Comparison of ENCODE assay signal across 22 mouse cellular contexts in genomic region chr10:119295740-119296139, GRCm38 (mm10). TPM values are rescaled to one million over a fixed set of nuclear protein-coding genes. Genes with fewer than 3 reads are reported as not detected.
A peak's percentile ranks its signal among the peaks of the same experiment; 100 is the strongest.
DNase-seq lines count a peak whose midpoint lies in the region; TF ChIP-seq lines count a peak whose summit lies in the region.
"Had no signal": no experiment of that assay in that cellular context is flagged by ENCODE, and none has a peak within 500 bp of the region (broad histone marks: within the 10 kb centered on the region; RNA-seq: fewer than 3 reads in every experiment).

No protein-coding gene starts in this region.

- TF ChIP-seq POLR2A in thymus, adult 2 months (IDR thresholded peaks at IDR 0.05; ENCODE audit: control insufficient read depth, extremely low read depth, insufficient read depth, low read length, poor library complexity) = no peak

- 89% methylated on average over 11 of the region's 11 CpGs for WGBS in thymus, adult 2 months
- 93% methylated on average over 11 of the region's 11 CpGs for WGBS in forebrain, embryonic 10.5 days

- no peaks in the 10 kb centered on the region for H3K9me3 ChIP-seq in forebrain, embryonic 10.5 days
- H3K9me3 ChIP-seq: hindbrain, embryonic 10.5 days; limb, embryonic 13.5 days; liver, embryonic 13.5 days; midbrain, embryonic 13.5 days; neural tube, embryonic 13.5 days had no signal

- H3K4me1 ChIP-seq in thymus, adult 2 months (replicated peaks; ENCODE audit: control insufficient read depth, insufficient read depth, low read length) = peaks cover 5% of the 10 kb centered on the region; the same call in 1 of the 2 replicates
- H3K4me1 ChIP-seq in forebrain, embryonic 10.5 days = no peaks in the 10 kb centered on the region
- H3K4me1 ChIP-seq: hindbrain, embryonic 10.5 days; limb, embryonic 13.5 days; liver, embryonic 13.5 days; megakaryocyte, embryonic 14.5 days; neural tube, embryonic 13.5 days had no signal

- no peaks in the 10 kb centered on the region for H3K27me3 ChIP-seq in thymus, adult 2 months (ENCODE audit: control insufficient read depth, insufficient read depth, low read length)
- no peaks in the 10 kb centered on the region for H3K27me3 ChIP-seq in forebrain, embryonic 10.5 days (ENCODE audit: poor library complexity, severe bottlenecking)
- H3K27me3 ChIP-seq: limb, embryonic 13.5 days; liver, embryonic 13.5 days; megakaryocyte, embryonic 14.5 days; midbrain, embryonic 13.5 days; neural tube, embryonic 13.5 days had no signal

- no peak overlapping the region for H3K27ac ChIP-seq in thymus, adult 2 months (ENCODE audit: control insufficient read depth, insufficient read depth, low read length)
- H3K27ac ChIP-seq in forebrain, embryonic 10.5 days = no peak overlapping the region
- H3K27ac ChIP-seq: hindbrain, embryonic 10.5 days; limb, embryonic 13.5 days; liver, embryonic 13.5 days; midbrain, embryonic 13.5 days; neural tube, embryonic 13.5 days had no signal

- no peak for TF ChIP-seq CTCF in thymus, adult 2 months (IDR thresholded peaks at IDR 0.05; ENCODE audit: borderline replicate concordance, control insufficient read depth, extremely low read depth, insufficient read depth, low read length, poor library complexity)

- DNase-seq in B cell, adult 2 months = peak; percentile 13 to 20
- DNase-seq in T-cell, adult 2 months (ENCODE audit: low spot score) = peak; percentile 1
- peak; percentile 8 to 26 for DNase-seq in kidney, adult 8-10 months
- peak; percentile 21 for DNase-seq in kidney, postnatal 14 days
- DNase-seq in frontal cortex, adult 2 months (ENCODE audit: extremely low spot score in 1 of 2, low spot score in 1 of 2) = no peak
- DNase-seq in thymus, adult 2 months = no peak
- DNase-seq in heart, postnatal 4 days = no peak
- no peak for DNase-seq in forebrain, embryonic 10.5 days (ENCODE audit: extremely low spot score, low spot score)
- DNase-seq: adrenal gland, postnatal 14 days; cerebellum, adult 2 months; cerebellum, postnatal 25 days; gastrocnemius, postnatal 10 days; layer of hippocampus, adult 9-11 months; liver, embryonic 13.5 days; lung, embryonic 14.5 days; lung, postnatal 36 days; right cerebral cortex, adult 18-20 months had no signal

- H3K4me3 ChIP-seq in thymus, adult 2 months (ENCODE audit: control insufficient read depth, insufficient read depth, low read length) = no peak overlapping the region
- no peak overlapping the region for H3K4me3 ChIP-seq in forebrain, embryonic 10.5 days
- H3K4me3 ChIP-seq: hindbrain, embryonic 10.5 days; limb, embryonic 13.5 days; liver, embryonic 13.5 days; megakaryocyte, embryonic 14.5 days; midbrain, embryonic 13.5 days; neural tube, embryonic 13.5 days had no signal

- H3K36me3 ChIP-seq in thymus, adult 2 months (ENCODE audit: control insufficient read depth, insufficient read depth, low read length) = no peaks in the 10 kb centered on the region
- no peaks in the 10 kb centered on the region for H3K36me3 ChIP-seq in forebrain, embryonic 10.5 days (replicated peaks)
- H3K36me3 ChIP-seq: hindbrain, embryonic 10.5 days; limb, embryonic 13.5 days; liver, embryonic 13.5 days; midbrain, embryonic 13.5 days; neural tube, embryonic 13.5 days had no signal

RNA-seq across cellular contexts. Expression of gene Cand1, which starts 55.9 kb away (rescaled TPM):
- 32.6 and 37.0 TPM in 2 replicates for polyA plus RNA-seq in frontal cortex, adult 2 months (2012; rRNA removed)
- 56.9 and 63.3 TPM in 2 replicates for polyA plus RNA-seq in thymus, adult 2 months (2012; rRNA removed)
- 10 to 100 TPM; 85.4 to 89.8 TPM for total RNA-seq in heart, postnatal 4 days (2021)
- 87.0 and 99.9 TPM in 2 replicates for polyA plus RNA-seq in forebrain, embryonic 10.5 days (2016; fragmentation: Nextera tagmentation; extraction: Ambion mirVana)

Comparison
In these comparisons a context has a peak if more than half of its experiments do, and no peak if none do; other contexts are left out.
1. DNase-seq: peak in B cell, adult 2 months (2 of 2), T-cell, adult 2 months (single experiment), kidney, adult 8-10 months (2 of 2) and kidney, postnatal 14 days (single experiment); none in frontal cortex, adult 2 months (0 of 2), thymus, adult 2 months (single experiment), heart, postnatal 4 days (single experiment) and forebrain, embryonic 10.5 days (single experiment).